Mouse (Mus musculus) kidney, adult 9 months (tissue): ENCODE results near the gene Mrps18b.

Experiments used
- DNase-seq: peaks from one replicate; pipeline ENCODE4 v3.0.0; 2022

Mrps18b gene

DNA sequence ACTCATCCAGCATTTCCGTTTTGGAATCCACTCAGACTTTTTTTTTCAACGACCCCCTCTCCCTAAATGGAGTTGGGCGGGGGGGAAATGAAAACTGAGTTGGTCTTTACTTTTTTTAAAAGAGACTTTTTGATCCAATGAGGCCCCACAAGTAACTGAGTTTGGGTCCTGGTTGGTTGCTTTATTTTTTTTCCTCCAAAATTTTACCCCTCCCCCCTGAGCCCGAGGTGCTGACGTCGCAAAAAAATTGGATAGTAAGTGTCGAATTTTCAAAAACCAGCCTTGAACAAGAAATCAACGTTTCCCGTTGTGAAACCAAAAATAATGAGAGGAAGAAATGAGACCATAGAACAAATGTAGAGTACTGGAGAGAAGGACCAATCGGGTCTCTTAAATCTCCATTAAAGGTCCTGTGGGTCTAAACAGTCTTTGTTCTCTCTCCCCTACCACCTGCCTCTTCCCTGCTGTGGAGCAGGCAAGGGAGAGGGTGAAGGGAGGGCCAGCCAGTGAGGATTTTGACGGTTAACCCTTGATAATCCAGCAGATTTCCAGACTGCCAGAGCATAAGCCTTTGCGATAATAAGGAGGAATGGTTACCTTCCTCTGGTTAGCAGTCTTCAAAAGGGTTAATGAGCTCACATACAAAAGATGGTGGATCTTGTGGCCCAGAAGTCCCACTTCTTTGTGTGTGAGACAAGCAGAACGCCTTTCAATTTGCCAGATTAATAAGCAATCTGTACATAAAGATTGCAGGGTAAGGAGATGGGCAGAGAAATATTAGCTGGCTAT, 1.5 kb upstream of the Mrps18b start:
- DNase-seq: peak; percentile 66

DNA sequence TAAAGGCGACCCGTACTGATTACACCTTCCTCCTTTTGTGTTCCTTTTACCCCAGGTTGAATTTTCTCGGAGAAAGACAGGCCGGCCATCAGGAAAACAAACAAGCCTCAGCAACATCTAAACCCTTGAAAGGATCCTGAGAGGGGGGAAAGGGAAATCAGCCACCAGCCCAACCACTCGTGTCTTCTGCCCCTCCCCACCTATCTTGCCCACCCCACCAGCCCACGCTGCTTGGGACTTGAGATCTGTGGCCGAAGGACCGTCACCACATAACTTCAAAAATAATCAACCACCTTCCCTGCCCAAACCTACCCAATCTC, 914 bp upstream of the Mrps18b start:
- no peak for DNase-seq

DNA sequence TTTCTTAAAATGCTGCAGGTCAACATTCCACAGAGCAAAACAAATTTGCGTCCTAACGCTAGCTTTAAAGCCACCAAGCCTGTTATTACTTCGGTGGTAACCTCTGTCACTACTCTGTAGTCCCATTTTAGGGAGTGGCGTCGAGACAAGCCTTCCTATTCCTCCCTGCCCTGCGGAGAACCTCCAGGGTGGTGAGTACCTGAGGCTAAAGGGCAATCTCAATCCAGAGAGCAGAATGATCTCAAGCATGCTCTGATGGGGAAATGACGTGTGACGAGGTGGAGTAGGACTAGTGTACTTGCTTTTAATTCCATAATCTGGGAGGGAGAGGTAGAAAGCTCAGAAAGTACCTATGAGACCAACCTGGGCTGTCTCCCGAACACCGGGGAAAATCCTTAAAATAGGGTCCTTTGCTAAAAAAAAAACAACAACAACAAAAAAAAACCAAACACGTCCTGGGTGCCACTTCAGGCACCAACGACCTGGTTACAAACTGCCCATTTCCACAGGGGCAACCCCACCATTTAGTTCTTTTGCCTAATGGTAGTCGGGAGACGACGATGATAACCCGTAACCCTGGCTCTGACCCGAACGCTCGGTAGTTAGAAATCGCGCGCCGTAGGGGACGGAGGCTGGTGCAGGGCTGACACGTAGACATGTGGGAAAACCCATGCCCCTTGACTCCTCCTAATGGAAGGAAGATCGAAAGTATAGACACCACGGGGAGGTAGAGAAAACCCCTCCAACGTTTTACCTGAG, 472 bp downstream of the Mrps18b start:
- DNase-seq: peak; percentile 75

DNA sequence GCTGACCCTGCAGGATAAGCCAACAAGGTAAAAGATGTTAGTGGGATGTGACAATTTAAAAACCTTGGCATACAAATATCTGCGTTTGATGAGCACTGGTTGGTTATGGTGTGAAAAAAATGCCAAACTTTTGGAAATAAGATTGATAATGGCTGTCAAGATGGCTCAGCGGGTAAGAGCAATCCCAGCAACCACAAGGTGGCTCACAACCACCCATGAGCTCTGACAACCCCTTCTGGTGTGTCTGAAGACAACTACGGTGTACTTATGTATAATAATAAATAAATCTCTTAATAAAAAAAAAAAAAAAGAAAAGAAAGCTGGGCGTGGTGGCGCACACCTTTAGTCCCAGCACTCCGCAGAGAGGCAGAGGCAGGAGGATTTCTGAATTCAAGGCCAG, 1.2 kb downstream of the Mrps18b start:
- DNase-seq: no peak

DNA sequence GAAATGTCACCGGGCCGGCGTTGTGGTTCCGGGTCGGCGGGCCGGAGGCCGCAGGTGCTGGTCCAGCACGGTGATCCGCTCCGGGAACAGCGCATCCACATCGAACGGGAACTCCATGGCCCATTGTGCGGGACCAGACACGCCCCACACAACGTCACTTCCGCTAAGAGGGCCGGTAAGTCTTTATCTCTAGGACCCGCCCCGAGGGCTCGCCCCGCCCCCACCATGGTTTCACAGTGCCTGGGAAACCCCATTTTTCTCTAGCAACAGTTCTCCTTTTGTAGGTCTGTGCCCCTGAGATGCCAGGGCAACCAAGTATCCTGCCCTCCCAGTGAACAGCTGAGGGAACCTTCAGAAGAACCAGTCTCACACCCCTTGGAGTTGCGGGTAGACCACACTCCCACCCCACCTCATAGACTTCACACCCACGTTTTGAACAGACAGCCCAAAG, 6.2 kb downstream of the Mrps18b start, which contains the start of gene Atat1:
TSS of gene Atat1 (minus strand) at position 157 of the 451 bp plus-strand sequence.
- peak; percentile 97 for DNase-seq

DNA sequence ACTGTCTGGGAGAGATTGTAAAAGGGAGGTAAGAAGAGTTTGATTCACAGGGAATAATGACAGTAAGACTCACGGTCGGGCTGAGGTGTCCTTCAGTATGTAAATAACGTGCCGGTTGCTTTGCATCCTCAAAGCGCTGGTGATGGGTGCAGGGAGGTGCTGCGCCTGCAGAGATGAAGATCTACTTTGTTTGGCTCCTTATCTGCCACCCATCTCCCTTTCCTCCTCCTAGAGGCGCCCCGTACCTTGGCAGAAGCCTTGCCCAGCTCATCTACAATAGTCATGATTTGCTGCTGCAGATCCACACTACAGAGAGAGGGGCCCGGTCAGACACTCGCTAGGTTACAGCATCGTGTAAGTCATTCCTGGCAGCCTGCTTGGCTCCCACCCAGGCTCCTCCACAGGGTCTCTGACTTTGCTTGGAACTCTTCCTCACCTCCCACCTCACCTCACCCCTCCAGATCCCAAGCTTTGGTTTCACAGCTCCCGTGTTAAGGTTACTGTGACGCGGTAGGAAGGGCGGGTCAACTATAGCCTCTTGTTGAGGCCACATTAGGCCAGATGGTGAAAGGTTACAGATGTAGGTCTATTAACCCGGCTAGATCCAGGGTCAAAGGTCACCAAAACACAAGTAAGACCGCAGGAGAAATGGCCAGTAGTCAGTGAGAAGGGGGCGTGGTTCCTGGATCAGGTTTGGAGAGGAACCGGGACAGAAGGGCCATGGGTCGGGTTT, 6.8 kb downstream of the Mrps18b start:
- DNase-seq: no peak

DNA sequence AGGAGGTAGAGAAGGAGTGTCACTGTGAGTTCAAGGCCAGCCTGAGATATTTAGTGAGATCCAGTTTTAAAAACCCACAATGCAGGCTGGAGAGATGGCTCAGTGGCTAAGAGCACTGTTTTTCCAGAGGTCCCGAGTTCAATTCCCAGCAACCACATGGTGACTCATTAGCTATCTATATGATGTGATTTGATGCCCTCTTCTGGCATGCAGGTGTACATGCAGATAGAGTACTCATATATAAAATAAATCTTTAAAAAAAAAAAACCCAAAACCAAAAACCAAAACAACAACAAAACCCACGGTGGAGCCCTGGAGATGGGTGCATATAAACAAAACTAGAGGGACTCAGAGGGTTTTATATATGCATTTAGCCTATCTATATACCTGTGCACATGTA, 8.6 kb downstream of the Mrps18b start:
- no peak for DNase-seq

DNA sequence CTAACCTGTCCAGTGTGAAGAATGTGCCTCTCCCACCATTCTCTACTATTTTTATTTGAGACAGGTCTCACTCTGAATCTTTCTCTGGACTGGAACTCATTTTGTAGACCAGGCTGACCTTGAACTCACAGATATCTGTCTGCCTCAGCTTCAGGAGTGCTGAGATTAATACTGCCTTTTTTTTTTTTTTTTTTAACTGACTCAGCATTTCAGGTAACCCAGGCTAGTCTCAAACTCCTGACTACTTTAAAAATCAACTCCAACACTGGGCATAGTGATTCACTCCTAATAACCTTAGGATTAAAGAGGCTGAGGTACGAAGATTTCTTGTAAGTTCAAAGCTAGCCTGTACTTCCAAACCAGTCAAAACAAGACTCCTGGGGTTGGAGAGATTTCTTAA, 10.6 kb downstream of the Mrps18b start:
- DNase-seq: no peak

DNA sequence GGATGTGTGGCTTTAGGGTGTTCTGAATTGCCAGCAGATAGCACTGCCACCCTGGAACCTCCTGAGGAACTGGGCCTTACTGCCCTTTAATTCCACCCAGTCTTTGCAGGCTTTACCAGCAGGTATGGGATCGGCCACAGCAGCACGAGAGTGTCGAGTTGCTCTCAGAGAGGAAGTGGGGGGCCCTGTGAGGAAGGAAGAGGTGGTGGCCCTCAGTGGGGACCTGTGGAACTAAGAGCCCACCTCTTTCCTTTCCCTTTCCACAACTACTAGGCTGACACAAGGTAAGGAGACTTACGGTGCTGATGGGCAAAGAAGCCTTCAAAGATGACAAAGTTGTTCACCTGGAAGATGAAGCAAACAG, 12.2 kb downstream of the Mrps18b start:
- DNase-seq: no peak

DNA sequence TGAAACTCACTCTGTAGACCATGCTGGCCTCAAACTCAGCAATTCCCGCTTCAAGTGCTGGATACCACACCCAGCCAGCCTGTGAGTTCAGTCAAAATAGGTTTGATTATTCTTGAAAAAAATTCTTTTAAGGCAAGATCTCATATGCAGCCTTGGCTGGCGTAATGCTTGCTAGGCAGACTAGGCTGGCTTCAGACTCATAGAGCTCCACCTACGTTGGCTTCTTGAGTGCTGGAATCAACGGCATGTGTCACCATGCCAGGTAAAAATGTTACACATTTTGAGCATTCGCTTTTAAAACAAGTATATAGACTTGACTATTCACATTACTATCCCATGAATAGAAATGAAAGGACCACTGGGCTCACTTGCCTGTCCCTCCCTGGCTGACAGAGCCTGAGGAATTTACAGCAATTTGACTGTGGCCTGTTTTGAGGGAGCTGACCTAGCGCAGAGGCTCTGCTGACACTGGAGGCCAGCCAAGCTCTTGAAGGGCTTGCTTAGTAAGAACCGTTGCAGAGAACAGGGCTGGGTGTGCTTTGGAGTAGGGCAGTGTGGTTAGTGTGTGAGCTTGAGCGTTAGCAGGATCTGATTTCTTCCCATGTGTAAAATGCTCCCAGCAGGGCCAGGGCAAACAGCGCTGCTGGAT, 12.7 kb downstream of the Mrps18b start:
- DNase-seq: peak; percentile 73

DNA sequence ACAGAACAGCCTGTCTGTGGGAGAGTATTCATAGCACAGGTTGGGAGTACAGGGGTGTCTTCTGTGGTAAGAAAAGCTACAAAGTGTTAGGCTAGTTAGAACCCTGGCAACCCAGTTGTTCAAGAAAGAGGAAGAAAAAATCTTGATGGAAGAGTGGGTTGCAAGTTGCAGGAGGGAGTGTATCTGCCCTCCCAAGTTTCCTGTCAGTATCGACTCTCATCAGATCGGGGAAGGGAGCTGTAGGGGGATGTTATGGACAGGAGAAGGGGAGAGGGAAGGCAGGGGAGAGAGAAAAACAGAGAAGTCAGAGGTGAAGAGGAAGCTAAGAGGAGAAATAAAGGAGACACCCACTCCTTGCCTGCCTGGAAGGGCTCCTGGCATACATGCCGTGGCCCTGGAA, 15.6 kb downstream of the Mrps18b start:
- DNase-seq: no peak

DNA sequence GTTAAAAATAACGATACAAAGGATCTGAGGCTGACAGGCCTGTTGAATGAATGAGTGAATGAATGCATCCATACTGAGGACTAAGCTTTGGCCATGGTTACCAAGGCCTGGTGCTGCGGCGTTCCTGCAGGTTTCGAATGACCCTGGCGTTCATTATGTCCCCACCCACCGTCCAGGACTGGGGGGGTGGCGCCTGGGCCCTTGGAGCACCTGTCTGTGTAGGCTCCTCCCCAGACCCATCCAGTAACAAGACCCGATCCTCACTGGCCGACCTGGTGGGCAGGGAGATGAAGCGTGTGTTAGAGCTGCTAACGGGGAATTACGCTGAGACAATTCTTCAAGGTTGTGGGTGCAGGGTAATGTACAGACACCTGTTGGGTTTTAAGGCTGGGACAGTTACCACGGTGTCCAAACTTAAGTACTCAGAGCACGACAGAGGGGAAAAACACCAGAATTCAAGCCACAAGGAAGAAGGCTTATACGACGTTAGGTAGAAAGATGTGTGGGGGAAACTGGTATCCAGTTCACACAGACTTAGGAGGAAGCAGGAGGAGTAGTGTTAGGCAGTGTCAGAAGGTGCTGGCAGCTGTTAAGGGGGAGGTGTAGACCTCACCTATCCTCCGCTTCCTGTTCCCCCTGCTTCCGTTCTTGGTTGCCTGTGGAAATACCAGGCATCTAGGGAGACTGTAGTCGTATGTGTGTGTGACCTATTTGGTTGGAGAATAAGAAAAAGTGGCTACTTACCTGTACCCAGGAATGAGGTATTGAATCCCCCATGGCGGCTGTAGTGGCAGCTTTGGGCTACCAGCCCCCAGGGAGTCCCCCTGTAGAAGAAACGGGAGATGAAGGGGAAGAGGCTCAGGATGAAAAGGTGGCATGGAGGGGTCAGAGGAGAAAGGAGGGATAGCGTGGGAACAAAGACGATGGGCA, 18.3 kb downstream of the Mrps18b start:
- no peak for DNase-seq

DNA sequence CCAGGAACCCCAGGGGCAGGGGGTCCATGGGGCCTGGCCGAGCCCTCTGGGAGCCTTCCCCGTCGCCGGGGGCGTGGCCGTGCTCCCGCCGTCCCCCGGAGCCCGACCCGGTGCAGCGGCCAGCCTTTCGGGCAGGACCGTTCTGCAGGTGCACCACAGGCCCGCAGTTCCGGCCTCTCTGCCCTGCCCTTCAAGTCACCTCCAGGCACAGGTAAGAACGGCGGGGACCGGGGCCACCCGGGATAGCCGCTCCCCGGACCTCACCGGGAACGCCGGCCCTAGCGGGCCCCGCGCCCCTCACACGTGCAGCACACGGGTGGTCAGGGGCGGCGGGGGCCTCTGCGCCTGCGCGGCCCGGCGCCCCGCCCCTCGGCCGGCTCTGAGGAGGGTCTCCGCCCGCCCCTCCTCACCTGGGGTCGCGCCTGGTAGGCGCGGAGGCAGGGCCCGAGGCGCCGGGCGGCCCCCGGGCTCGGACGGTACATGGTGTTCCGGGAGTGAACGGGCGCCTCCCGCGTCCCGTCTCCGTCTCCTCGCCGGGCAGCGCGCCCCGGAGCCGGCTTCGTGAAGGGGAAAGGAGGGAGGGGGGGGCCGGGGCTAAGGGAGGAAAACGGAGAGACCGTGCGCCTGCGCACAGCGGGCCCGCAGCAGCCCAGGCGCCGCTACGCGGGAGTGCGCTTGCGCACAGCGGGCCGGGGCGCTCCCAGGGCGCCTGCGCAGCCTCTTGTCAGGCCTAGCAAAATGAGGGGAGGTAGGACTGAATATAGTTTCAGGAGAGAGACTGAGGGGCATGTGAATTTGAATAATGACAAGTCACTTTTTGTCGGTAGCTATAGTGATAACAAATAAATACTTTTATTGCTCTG, 19.2 kb downstream of the Mrps18b start, which contains the start of gene 2310061I04Rik:
TSS of gene 2310061I04Rik (minus strand) at position 651 of the 863 bp plus-strand sequence.
- DNase-seq: peak; percentile 94

DNA sequence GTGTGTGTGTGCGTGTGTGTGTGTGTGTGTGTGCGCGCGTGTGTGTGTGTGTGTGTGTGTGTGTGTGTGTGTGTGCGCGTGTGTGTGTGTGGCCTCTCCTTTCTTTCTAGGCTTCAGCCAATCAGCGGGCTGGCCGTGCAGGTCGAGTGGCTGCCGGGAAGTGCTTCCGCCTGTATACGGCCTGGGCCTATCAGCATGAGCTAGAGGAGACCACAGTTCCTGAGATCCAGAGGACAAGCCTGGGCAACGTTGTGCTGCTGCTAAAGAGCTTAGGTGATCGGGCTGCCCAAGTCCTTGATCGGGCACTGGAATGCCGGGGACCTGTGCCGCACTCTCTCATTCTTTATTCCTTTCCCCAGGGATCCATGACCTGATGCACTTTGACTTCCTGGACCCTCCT, 28.5 kb downstream of the Mrps18b start:
- no peak for DNase-seq

DNA sequence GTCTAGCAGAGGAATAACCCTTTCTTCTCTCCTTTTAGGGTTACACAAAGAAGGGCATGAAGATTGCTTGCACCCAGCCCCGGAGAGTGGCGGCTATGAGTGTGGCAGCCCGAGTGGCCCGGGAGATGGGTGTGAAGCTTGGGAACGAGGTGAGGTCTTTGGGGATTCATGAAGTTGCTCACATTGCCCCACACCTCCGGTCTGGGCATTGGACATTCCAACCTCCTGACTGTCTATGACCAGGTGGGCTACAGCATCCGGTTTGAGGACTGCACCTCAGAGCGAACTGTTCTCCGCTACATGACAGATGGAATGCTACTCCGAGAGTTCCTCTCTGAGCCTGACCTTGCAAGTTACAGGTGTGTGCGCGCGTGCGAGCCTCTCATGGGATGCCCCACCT, 32.4 kb downstream of the Mrps18b start:
- DNase-seq: no peak

DNA sequence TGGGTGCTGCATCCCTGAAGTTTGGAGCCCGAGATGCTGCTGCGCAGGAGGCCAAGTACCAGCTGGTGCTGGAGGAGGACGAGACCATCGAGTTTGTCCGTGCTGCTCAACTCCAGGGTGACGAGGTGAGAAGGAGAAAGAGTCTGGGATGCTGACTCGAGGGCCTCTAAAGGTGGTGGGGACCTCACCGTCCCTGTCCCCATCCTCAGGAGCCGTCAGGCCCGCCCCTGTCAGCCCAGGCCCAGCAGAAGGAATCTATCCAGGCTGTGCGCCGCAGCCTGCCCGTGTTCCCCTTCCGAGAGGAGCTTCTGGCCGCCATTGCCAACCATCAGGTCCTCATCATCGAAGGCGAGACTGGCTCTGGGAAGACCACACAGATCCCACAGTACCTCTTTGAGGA, 33.3 kb downstream of the Mrps18b start:
- DNase-seq: no peak

DNA sequence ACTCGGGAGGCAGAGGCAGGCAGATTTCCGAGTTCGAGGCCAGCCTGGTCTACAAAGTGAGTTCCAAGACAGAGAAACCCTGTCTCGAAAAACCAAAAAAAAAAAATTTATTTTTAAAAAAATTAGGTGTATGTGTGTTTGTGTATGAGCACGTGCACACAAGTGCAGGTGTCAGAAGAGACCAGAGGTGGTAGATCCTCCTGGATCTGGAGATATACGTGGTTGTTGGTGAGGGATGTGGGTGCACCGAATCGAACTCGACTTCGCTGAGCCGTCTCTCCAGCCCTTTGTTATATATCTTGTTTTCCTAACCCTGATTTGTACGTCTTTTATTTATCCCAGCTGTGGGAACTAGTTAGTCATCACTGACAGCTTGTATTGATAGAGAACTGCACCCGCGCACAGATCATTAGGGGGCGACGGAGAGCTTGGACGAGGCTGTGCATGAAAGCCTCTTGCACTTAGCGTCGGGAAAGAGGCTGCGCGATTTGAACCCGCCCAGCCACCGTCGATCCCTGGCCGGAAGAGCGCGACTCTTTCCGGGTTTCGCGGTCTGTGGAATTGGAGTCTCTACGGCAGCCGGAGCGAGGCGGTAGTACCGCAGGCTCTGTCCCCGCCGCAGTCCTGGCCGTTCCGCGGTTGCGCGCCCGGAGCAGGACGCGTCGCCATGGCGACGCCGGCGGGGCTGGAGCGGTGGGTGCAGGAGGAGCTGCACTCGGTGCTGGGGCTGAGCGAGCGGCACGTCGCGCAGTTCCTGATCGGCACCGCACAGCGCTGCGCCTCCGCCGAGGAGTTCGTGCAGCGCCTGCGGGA, 36.7 kb downstream of the Mrps18b start, which contains the start of gene Dhx16:
TSS of gene Dhx16 (plus strand) at position 575 of the 813 bp plus-strand sequence.
- DNase-seq: peak; percentile 97

DNA sequence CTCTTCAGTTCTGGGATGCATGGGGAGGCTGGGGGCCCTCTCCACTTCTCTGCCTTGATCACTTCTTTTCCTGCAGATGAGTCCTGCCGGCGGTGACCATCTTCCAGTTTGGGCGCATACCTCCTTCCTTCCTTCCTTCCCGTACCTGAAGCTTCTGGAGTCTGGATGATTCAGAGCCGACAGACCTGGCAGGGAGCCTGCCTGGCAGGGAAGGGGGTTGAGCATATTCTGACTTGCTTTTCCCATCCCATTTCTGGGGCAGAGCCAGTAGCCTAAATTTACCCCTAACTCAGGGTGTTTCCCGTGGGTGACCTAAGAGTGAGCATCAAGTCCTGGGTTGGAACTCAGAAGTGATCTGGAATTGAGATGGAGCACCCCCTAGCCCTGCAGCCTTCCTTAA, 41.5 kb downstream of the Mrps18b start:
- DNase-seq: peak; percentile 46

DNA sequence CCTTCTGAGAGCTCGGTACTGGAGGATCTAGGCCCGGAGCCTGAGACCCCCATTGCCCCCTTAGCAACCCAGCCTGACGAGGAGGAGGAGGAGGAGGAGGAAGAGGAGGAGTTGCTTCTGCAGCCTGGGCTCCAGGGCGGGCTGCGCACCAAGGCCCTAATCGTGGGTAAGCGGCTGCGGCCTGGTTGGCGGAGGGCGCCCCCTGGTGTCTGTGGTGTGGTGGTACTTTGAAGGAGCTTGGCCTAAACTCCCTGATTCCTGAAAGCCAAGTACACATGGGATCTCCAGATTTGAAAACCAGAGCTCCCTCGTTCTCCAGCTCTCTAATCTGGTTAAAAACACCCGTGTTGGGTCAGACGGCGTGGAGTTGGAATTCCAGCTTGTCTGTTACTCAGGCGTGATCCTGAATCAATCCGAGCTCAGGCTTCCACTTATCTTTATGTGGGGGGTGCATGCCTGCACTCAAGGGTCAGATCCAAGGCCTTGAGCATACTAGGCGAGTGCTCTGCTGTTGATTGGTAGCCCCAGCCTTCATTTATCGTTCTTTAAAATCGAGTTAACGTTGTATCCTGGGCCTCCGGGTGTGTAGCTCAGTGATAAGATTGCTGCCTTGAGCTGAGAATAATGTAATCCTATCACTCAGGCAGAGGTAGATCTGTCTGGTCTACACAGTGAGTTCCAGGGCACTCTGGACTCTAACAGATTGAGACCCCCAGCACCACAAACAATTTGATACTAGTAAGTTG, 42.2 kb downstream of the Mrps18b start:
- peak; percentile 86 for DNase-seq
